Mouse (Mus musculus): ENCODE measurements at regions not wholly inside any gene's neighbourhood (a gene's known extent, or its start where the extent isn't known, plus 50 kb on each side); places are given as distances from the start of the nearest gene placed in this dataset.

GRCm38 (mm10) chr3:8747201-8747600 lies 862.7 kb downstream of the Zfp704 start:
- TF ChIP-seq CTCF (IDR thresholded peaks at IDR 0.05; ENCODE audit: borderline replicate concordance, insufficient read depth, low read depth, low read length) (no peak), POLR2A (IDR thresholded peaks at IDR 0.05; ENCODE audit: borderline replicate concordance, insufficient read depth, low read length) (no peak)
